Mouse (Mus musculus): ENCODE data around the gene Oit1.

GRCm38 (mm10) chr14:8305014-8305413 is 73.5 kb downstream of the Oit1 start:
- TF ChIP-seq CTCF (IDR thresholded peaks at IDR 0.05; ENCODE audit: insufficient read depth, low read depth, low read length): no peak
- no peak for TF ChIP-seq POLR2A (IDR thresholded peaks at IDR 0.05; ENCODE audit: insufficient read depth, low read depth, low read length)
